Mouse (Mus musculus) heart, adult 8-10 months (tissue): ENCODE results near the gene Taf13. TPM values are rescaled to one million over a fixed set of nuclear protein-coding genes. Genes with fewer than 3 reads are reported as not detected.
"Not testable (repeated sequence)": the region's sequence is repeated elsewhere in the genome, so short reads cannot be mapped to it uniquely, and the experiment has no call there.

Experiments
- DNase-seq: peaks from one replicate; pipeline ENCODE4 v3.0.0; 2022; ENCODE audit warnings: low spot score
- total RNA-seq, 4 experiments: library from RNA; stranded (reverse); gene quantifications; 2 replicates each; pipeline ENCODE4 v1.2.4; 2022

The Taf13 gene
- 10 to 100 TPM; 13.2 to 17.9 (median 15.8) TPM for total RNA-seq

DNA sequence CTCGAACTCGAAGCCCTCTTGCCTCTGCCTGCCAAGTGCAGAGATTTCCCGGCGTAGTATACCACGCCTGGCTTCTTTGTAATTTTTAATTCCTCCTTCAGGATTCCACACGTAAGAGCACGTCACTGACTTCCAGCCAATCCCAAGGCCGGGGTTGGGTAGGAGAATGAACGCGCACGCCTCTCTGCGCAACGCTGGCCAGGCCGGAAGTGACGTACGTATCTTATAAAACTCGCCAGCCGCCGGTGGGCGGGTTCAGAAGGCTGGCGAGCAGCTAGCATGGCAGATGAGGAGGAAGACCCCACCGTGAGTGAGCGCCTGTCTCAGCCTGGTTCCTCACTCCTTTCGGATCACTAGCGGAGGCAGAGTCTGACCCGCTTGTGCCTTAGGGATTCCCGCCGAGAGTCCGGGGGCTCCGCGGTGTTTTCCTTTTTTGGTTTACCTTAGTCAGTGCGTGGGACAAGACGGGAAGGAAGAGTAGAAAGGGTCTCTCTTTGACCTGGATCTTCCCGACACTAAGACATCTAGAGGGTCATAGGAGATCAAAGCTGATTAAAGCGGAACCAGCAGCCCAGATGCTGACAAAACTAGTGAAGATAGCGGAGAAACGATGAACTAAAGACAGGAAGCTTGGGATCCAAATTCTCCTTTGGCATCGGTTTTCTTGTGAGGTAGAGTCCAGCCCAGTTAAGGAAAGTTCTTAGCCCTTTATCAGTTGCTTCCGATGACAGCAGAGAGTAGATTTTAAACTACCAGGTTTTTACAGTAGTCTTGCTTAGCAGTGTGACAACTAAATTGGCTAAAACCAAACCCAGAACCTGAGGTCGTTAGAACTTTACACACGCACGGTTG is at the start of gene Taf13:
Taf13 (plus strand) TSS at position 256 of the 852 bp plus-strand sequence.
- peak; percentile 98 for DNase-seq

DNA sequence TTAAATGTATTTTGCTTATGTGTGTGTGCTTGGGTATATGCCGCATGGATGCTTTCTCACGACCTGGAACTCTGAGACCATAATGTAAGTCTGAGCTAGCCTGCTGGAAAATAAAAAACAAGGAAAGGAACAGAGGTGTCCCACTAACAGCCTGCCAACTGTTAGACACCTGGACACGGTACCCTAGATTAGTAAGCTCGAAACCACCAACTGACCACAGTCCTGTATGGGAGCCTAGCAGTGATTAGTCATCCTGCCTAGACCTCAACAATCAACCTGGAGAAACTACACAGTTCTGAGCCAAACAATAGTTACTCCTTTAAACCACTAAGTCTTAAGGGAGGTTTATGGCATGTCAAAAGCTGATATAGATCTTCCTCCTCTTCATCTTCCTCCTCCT is 48.1 kb upstream of the Taf13 start:
- no peak for DNase-seq

DNA sequence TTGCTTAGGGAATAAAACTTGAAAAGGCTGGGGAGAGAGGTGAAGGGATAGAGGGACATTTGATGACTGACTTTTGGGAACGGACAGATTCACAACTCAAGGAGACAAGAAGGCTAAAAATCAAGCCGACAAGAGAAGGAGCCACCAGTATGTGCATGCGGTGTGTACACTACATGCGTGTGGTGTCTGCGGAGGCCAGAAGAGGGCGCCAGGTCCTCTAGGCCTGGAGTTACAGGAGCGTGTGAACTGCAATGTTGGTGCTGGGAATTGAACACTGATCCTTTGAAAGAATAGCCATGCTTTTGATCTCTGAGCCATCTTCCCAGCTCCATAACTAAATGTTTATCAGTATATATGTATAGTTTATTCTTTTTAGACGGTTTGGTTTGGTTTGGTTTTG is 43.0 kb upstream of the Taf13 start:
- no peak for DNase-seq

DNA sequence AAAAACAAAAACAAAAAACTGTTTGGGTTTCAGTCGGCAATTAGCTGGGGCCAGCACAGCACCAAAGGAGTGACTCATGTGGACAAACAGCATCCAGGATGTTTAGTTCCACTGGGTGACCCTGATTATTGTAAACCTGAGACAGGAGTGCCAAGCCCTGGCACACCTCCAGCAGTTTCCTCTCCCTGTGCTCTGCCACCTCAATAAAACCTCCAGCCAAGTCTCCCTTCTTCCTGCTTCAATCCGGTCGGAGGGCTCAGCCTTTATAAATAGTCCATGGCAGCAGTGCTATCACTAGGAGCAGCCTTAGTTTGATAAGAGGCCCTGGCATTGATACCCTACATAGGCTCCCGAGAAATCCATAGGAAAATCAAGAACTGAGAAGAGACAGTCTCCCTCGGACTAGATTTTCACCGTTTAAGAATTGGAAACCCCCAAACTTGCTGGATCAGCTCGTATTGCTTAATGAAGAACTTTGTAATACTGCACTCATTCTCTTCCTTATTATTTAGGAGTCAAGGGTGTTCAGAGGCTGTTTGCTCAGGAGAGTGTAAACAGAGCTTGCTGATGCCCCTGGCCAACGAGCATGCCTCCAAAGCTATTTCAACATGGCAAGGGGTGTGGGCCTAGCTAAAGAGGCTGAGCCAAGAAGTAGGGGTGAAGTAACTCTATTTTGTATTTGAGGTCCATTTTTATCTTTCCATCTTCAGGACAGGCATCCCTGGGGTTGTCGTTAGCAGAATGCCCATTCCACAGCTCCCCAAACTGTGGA is 38.2 kb upstream of the Taf13 start:
- no peak for DNase-seq

DNA sequence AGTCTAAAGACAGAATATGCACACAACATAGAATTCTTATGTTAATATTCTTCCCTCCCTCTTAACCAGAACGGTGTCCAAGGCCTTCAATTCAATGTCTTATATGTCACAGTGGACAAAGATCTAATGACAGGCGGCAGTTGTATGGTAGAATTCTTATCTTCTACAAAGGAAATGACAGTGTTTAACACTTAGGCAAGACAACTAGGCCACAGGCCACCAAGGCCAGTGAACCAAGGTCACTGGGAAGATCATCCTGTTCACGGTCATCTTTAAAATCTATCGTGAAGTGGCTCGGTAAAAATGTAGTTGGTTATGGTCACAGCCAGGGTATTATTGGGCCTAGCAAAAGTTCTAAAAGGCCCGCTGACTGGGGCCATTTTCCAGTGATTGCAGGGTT is 37.5 kb upstream of the Taf13 start, which contains the start of gene 1700013F07Rik:
1700013F07Rik (plus strand) TSS at position 200 of the 400 bp plus-strand sequence.
- DNase-seq = no peak

DNA sequence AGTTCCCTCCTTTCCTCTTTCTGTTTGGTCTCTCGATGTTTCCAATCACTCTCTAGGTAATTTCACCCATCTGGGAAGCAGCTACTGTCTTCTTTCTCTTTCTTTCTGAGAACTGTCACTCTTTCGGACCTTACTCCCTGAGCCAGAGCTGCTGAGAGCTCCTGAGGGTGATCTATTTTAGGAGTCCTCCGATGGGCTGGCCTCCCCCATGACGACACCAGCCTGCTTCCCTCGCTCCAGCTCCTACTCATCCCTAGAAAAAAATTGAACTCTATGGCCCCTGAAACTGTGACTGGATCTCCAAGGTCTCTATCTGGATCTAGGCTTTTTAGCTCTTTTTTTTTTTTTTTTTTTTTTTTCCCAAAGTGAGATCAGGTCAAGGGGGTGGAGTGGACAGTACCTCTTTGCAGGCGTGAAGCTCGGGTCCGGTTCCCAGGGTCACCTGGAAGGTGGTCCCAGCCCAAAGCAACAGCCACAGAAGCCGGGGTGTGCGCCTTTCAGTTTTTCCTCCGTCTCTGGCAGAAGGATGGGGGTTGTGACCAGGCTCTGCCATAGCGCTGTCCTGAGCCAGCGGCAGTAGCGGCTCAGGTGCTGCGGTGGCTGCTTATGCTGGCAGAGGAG is 35.5 kb upstream of the Taf13 start:
- no peak for DNase-seq

DNA sequence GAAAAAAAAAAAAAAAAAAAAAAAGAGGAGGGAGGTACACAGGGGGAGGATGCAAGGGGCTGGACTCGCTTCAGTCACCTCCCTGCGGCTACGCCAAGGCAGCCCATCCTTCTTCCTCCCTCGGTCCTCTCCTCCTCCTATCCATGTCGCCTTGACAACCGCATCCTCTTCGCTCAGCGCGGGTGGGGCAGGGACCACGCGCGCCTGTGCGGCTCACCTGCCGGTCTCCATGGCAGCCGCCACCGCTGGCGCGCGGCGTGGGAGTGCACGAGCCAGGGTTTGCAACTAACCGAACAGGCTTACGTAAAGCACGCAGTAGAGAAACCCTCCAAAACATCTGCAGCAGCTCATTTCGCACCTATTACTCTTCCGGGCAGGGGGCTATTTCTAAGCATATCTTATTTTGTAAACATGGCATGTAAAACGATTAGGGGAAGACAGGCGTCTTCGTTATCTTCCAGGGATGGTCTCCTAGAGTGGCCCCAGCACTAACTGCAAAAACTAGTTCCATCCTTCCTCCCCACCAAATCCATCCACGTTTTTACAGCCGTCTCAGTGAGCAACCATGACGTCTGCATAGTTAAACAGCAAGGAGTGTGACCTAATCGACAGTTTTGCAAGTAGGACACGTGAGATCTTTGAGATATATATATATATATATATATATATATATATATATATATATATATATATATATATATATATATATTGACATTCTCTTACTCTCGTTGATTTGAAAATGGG is 34.8 kb upstream of the Taf13 start, which contains the start of gene 5330417C22Rik:
5330417C22Rik (minus strand) TSS at position 20 of the 744 bp plus-strand sequence.
- no peak for DNase-seq

DNA sequence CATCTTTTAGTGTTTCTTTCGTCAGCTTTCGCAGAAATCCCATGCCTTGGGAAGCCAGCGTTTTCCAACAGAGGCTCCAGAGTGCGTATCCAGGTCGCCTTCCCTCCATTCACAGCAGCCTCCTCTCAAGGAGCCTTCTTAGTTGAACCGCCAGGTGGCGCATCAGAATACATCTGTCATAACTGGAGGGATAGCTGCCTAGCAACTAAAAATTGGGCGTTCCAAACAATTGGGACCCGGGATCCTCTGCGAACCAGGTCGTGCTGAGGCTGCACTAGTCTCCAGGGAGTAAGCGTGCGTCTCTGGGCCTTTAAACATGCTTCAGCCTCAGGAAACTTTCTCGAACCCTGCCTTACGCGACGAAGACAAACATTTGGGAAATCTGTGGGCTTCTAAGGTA is 34.2 kb upstream of the Taf13 start:
- peak; percentile 81 for DNase-seq

DNA sequence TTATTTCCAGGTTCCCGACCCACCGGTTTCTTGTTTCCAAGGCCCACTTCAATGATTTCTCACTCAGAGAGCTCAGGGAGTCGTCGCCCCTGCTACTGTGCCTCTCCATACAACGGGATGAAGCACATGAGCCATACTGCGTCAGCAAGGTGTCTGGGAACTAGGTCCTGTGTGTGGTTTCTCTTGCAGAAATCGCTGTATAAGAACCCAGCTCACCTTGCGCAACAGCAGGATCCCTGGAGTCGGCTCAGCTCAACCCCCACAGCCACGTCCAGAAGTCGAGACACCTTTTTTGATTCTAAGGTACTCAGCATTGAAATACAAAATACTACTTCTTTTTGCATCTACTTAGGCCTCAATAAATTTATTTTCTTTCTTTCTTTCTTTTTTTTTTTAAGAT is 29.2 kb upstream of the Taf13 start:
- DNase-seq = no peak

DNA sequence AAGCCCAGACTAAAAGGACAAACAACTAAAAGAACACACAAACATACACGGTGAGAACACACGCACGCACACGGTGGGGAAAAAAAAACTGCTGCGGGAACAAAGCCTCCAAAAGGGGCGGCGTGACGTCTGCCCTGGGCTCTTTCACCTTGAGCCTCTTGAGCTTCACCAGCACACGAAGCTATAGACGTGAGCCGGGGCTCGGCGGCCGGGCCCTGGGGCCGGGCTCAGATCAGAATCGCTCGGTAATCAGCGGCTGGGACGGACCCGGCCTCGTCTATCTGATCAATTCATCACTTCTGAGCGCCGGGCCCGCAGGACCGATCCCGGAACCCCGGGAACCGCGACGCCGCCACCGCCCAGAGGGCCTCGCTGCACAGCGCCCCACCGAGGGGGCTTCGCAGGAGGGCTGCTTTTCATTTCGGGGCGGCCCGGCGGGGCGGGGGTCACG is 17.4 kb upstream of the Taf13 start:
- DNase-seq = no peak

DNA sequence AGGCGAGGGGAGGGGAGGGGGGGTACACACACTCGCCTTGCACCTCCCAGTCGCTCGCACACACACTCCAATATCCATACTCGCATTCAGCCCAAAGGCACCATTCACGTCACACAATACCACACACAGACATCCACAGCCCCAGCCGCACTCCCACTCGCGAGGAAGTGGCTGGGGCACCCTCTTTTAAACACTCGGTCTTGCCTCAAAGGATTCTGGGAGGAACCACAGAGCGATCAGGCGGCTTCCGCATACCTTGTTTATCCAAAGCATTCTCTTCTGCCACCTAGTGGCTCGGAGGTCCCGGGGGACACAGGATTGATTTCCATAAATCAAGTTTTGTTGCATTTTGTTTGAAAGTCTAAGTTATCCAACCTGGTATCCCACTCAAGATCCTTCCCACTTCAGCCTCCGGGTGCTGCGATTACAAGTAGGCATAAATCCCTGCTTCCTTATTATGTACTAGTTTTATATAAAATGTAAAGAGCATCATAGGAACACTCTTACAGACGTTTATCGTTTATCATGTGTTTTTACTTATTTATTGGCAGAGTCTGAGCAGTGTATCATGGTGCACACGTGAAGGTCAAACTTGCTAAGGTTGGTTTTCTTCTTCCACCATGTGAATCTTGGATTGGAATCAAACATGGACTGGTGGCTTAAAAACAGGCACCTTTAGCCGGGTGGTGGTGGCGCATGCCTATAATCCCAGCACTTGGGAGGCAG is 16.7 kb upstream of the Taf13 start:
- peak; percentile 95 for DNase-seq

DNA sequence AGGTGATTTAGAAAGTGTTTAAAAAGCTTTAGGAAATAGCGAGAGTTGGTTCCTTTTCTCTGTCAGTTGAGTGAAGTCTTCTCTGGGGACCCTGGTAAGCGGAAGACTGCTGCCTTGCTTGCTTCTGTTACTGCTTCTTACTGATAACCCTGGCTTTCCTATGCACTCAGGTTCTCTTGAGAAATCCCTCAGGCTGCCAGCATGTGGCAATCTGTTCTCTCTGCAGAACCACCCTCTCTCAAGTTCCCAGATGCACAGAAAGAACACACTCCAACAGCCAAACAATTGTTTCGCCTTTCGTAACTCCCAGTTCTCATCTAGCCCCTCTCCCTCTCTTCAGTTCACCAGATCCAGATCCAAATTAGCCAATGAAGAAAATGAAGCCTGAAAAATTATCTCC is 13.6 kb upstream of the Taf13 start:
- no peak for DNase-seq

DNA sequence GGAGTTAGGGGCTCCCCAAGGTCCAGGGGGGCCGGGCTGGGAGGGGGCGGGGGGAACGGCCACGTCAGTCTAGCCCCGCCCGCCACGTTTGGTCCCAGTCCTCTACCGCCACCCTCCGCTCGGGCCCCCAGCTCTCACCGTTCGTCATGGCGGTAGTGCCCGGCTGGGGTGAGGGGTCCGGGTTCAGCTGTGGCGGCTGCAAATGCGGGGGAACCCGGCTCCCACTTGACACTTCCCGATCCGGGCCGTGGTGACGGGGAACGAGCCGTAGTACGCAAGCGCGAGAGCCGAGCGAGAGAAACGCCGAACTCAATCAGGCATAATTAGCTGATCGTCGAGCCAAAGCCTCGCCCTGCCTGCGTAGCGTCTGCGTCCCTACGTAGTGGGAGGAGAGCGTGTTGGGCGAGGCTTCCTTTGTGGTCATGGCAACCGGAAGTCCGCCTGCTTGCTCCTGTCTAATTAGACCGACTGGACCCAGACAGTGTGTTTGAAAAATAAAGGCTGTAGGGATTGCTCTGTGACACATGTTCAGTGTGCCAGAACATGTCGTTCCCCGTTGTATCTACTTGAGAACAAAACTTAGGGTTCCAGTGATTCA is 9.3 kb upstream of the Taf13 start, which contains the start of gene Tmem167b:
Tmem167b (minus strand) TSS at position 334 of the 598 bp plus-strand sequence.
- peak; percentile 99 for DNase-seq

DNA sequence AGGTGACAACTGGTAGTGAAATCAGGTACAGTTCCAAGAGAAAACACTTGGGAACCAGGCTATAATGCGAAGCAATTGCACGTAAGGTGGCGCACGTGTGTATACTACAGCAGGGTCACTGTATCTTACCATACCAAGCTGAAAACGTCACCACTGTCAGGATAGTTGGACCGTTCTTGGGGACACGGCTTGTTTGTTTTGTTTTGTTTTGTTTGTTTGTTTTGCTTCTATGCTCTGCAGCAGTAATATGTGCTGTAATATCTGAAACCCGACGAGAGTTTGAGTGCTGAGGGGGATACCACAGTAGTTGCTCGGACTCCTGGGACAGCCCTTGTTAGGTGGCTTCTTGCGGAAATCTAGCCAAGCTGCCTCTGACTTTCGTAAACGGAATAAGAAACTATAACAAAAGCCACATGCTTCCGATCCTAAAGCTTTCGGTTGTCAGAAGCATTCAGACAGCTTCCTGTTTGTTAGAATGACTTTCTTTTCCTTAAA is 8.7 kb upstream of the Taf13 start:
- peak; percentile 40 for DNase-seq

DNA sequence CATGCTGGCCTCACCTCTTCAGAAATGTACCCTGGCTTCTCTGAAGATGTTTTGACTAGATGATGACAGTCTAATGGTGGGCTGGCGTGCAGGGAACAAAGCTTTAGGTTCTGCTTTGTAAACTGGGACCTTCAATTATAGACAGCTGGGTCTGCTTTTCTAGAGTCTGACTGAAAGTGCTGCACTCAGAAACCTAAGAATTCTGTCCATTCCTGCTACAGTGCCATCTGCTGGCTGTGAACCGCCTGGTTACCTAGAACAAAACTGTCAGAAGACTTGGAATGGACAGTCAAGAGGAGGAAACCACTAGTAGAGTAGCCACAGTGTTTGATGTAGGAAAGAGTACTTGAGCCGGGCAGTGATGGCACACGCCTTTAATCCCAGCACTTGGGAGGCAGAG is 8.2 kb upstream of the Taf13 start:
- peak; percentile 84 for DNase-seq

DNA sequence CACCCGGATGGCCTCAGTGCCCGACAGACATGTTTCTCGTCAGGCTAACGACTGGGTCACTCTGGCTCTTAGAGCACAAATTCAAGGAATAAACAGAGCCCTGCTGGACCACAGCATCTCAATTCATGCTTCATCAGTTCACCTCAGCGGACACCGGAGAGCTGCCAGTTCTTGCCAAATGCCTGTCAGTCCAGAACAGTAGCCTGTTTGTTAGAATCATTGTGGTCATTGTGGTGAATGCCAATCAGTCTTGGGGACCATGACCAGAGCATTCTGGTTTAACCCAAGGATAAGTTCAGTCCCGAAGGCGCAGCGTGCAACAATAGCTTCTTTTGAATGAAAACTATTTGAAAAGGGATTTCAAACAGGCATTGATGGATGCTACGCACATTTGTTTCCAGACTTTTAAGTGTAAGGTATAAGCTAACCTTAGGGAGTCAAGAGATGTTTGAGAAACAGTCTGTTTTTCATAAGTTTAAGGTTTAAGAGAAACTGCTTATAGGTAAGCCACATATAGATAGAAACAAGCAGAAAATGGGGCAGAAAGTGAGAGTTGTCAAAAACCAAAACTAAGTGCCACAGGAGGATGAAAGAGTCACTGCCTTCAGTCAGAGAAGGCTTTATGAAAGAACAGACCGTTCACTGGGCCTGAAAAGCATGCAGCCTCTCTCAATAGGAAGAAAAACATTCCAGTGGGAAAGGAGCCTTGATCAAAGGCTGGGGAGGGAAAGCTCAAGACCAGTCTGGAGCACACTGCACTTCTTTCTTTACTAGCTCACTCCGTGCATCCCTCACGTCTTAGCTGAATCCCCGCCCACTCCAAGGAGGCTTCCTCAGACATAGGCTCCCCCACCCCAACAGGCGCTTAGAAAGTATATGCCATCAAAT is 3.3 kb upstream of the Taf13 start:
- no peak for DNase-seq

DNA sequence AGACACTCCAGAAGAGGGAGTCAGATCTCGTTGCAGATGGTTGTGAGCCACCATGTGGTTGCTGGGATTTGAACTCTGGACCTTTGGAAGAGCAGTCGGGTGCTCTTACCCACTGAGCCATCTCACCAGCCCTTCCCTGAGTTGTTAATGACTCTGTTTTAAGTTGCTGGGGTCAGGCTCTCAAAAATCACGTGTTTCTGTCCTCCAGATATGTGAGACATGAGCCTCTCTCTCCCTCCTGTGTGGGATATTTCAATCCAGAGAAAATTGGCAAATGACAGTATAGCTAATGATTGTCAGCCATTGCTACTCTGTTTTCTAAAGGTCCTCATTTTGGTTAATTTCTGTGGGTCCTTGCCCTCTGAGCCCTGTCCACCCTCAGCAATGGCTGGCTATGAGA is 1.9 kb upstream of the Taf13 start:
- not testable (repeated sequence) for DNase-seq

DNA sequence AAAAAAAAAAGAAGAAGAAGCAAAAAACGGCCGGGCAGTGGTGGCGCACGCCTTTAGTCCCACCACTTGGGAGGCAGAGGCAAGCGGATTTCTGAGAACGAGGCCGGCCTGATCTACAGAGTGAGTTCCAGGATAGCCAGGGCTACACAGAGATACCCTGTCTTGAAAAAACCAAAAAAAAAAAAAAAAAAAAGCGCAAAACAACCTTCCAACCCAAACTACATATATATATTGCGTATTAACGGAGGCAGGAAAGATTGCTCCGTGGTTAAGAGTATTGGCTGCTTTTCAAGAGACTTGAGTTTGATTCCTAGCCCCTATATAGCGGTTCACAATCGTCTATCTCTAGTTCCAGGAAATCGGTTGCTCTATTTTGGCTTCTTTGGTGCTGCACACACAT is 685 bp upstream of the Taf13 start:
- no peak for DNase-seq
